Mouse (Mus musculus): ENCODE data around the gene Herc3.

- TF ChIP-seq CTCF (IDR thresholded peaks at IDR 0.05; ENCODE audit: borderline replicate concordance, insufficient read depth, low read depth, low read length): no peak
- TF ChIP-seq POLR2A (IDR thresholded peaks at IDR 0.05; ENCODE audit: borderline replicate concordance, insufficient read depth, low read length): no peak
Observed at GRCm38 (mm10) chr6:58836476-58836875, 5.2 kb downstream of the Herc3 start.
